Mouse (Mus musculus) small intestine, adult 2 months (tissue): Measurements from ENCODE around the gene Trpd52l3.

ENCODE experiments used
- CTCF ChIP-seq: fragments of 200-500 bp; IDR thresholded peaks from 2 replicates; pipeline ENCODE4 v1.5.1; 2012; ENCODE audit warnings: low read depth, mild to moderate bottlenecking, control low read depth, inconsistent platforms, low read length, moderate library complexity, mixed read lengths; ENCODE audit not compliant: insufficient replicate concordance, insufficient read length; ENCODE audit errors: extremely low read depth
- POLR2A ChIP-seq: fragments of 200-500 bp; IDR thresholded peaks from 2 replicates; pipeline ENCODE4 v1.6.1; 2012; ENCODE audit warnings: low read depth, mild to moderate bottlenecking, control low read depth, inconsistent platforms, low read length, moderate library complexity

GRCm38 (mm10) chr19:29963598-29964092 is 39.9 kb upstream of the Trpd52l3 start:
- TF ChIP-seq POLR2A (no peak), CTCF (no peak)
